Mouse (Mus musculus) kidney, embryonic 16.5 days (tissue): ENCODE results near the gene Clcn6. TPM values are rescaled to one million over a fixed set of nuclear protein-coding genes. Genes with fewer than 3 reads are reported as not detected.

Experiments
- ATAC-seq: fragments of 200-750 bp; cut with Nextera tagmentation; 2 replicates; pipeline ENCODE4 v1.8.0; 2017; ENCODE audit warnings: moderate TSS enrichment; ENCODE audit not compliant: low FRiP score, low TSS enrichment
- H3K27ac ChIP-seq: fragments of 300-500 bp; sonication (generic); 2 replicates; pipeline ENCODE4 v1.5.1; 2014; ENCODE audit warnings: low read length
- H3K27me3 ChIP-seq: fragments of 300-500 bp; sonication (generic); 2 replicates; pipeline ENCODE4 v1.6.1; 2014; ENCODE audit warnings: low read length, control low read depth, mixed read lengths; ENCODE audit not compliant: insufficient read depth
- H3K36me3 ChIP-seq: fragments of 300-500 bp; sonication (generic); 2 replicates; pipeline ENCODE4 v1.6.1; 2014; ENCODE audit warnings: low read length, control low read depth, mixed read lengths; ENCODE audit not compliant: insufficient read depth
- H3K4me1 ChIP-seq: fragments of 300-500 bp; sonication (generic); 2 replicates; pipeline ENCODE4 v1.6.1; 2014; ENCODE audit warnings: low read length, control low read depth, mixed read lengths; ENCODE audit not compliant: insufficient read depth
- H3K4me2 ChIP-seq: fragments of 300-500 bp; sonication (generic); replicated peaks from 2 replicates; pipeline ENCODE4 v1.6.1; 2014; ENCODE audit warnings: low read depth, low read length
- H3K4me3 ChIP-seq: fragments of 300-500 bp; sonication (generic); 2 replicates; pipeline ENCODE4 v1.5.1; 2014; ENCODE audit warnings: mild to moderate bottlenecking, low read length
- H3K9ac ChIP-seq: fragments of 300-500 bp; sonication (generic); replicated peaks from 2 replicates; pipeline ENCODE4 v1.6.1; 2014; ENCODE audit warnings: low read length
- H3K9me3 ChIP-seq: fragments of 300-500 bp; sonication (generic); 2 replicates; pipeline ENCODE4 v1.6.1; 2016; ENCODE audit warnings: low read length, control low read depth
- WGBS: fragments of 180-500 bp; shearing (Covaris S2); extraction: QIAGEN DNeasy Blood & Tissue Kit; methylation state at CpG from one replicate; pipeline ENCODE4 v1.1.7; 2014; 5-methylcytosine and 5-hydroxymethylcytosine counted together
- polyA plus RNA-seq: library from polyadenylated mRNA; unstranded; fragments of >200 nt; fragmentation: Nextera tagmentation; extraction: Ambion mirVana; gene quantifications from 2 replicates; pipeline ENCODE4 v1.2.1, GENCODE M21; 2015

Clcn6 gene
- polyA plus RNA-seq, 1 experiment from 2014 or later, result 6.4 TPM

GRCm38 (mm10) chr4:148041611-148042191 is 3.1 kb upstream of the Clcn6 start:
- peaks cover 13% of the 10 kb centered on the region for H3K36me3 ChIP-seq
- 1% methylated on average over 16 of the region's 16 CpGs for WGBS
- peaks cover 43% of the 10 kb centered on the region for H3K4me1 ChIP-seq
- H3K4me2 ChIP-seq, result peak overlapping the region; percentile 88
- no peaks in the 10 kb centered on the region for H3K27me3 ChIP-seq
- H3K27ac ChIP-seq, result peak overlapping the region; percentile 93
- peak overlapping the region; percentile 54 for H3K4me3 ChIP-seq
- H3K9me3 ChIP-seq, result no peaks in the 10 kb centered on the region
- no peak for ATAC-seq
- peak overlapping the region; percentile 67 for H3K9ac ChIP-seq

DNA sequence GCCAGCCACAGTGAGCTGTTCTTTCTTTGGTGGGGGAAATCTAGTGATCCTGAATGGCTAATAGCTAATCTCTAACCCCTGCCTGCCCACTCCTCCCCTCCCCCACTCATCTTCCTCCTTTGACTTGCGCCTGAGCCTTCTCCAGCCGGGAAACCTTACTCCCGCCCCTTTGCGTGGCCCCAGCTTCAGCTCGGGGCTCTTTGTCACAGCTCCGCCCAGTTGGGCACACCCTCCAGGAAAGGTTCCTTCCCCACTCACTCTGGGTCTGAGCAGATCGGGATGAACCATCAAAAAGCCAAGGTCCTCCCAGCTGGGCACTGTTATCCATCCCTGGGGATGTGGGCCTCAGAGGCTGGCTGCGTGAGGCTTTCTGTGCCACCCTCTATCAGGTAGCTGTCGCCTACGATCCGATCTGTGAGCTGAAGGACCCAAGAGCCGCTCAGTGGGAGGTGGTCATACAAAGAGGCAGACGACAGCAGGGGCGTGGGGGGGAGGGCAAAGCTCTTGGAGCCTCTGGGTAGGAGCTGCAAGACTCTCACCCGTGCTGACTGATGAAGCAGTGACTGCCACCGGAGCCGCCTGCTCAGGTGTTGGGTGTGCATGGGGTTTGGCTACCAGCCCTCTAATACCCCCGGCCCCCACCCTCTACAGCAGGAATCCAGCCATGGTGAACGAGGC is 2.5 kb upstream of the Clcn6 start:
- peak overlapping the region; percentile 93 for H3K27ac ChIP-seq
- H3K4me2 ChIP-seq, result peak overlapping the region; percentile 88
- peak overlapping the region; percentile 67 for H3K9ac ChIP-seq
- WGBS, result 0% methylated on average over 19 of the region's 19 CpGs
- no peaks in the 10 kb centered on the region for H3K27me3 ChIP-seq
- H3K9me3 ChIP-seq, result no peaks in the 10 kb centered on the region
- H3K4me1 ChIP-seq, result peaks cover 39% of the 10 kb centered on the region
- peaks cover 19% of the 10 kb centered on the region for H3K36me3 ChIP-seq
- H3K4me3 ChIP-seq, result peak overlapping the region; percentile 54
- ATAC-seq, result peak; percentile 66

DNA sequence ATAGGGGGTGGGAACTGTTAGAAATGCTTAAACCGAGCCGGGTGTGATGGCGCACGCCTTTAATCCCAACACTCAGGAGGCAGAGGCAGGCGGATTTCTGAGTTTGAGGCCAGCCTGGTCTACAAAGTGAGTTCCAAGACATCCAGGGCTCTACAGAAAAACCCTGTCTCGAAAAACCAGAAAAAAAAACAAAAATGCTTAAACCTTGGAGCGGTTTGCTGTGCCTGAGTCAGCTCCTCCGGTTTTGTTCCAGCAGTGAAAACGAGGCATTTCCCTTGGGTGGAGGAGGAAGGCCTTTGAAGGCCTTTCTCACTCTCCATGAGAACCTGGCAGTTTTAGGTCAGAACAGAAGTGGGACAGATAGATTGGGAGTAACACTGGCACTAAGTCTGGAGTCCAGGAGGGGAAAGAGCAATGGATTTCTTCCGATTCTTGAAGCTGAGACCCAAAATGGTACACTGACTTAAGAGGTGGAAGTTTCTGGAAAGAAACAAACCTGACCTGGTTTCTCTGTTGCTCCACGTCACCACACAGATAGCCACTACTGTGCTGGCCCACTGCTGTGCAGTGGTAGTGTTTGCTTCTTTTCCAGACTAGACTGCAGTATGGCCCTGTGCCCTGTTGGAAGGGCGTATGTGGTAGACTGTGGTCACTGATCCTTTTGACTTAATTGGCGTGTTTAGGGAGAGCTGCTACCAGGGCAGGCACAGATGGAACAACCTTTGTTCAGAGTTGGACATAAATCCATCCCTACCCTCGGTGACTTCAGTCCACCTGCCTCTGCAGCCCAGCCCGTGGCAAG is 1.6 kb upstream of the Clcn6 start:
- peaks cover 39% of the 10 kb centered on the region for H3K4me1 ChIP-seq
- H3K27me3 ChIP-seq, result no peaks in the 10 kb centered on the region
- H3K27ac ChIP-seq, result peak overlapping the region; percentile 93
- peak overlapping the region; percentile 88 for H3K4me2 ChIP-seq
- no peak for ATAC-seq
- H3K36me3 ChIP-seq, result peaks cover 20% of the 10 kb centered on the region
- WGBS, result 60% methylated on average over 15 of the region's 15 CpGs
- peak overlapping the region; percentile 69 for H3K9ac ChIP-seq
- peak overlapping the region; percentile 72 for H3K4me3 ChIP-seq
- no peaks in the 10 kb centered on the region for H3K9me3 ChIP-seq

GRCm38 (mm10) chr4:148039254-148040028 is 820 bp upstream of the Clcn6 start:
- peaks cover 17% of the 10 kb centered on the region for H3K36me3 ChIP-seq
- peak overlapping the region; percentile 72 for H3K4me3 ChIP-seq
- peak overlapping the region; percentile 88 for H3K4me2 ChIP-seq
- peaks cover 39% of the 10 kb centered on the region for H3K4me1 ChIP-seq
- H3K9ac ChIP-seq, result peak overlapping the region; percentile 69
- WGBS, result 19% methylated on average over 19 of the region's 19 CpGs
- H3K9me3 ChIP-seq, result no peaks in the 10 kb centered on the region
- ATAC-seq, result no peak
- H3K27me3 ChIP-seq, result no peaks in the 10 kb centered on the region
- H3K27ac ChIP-seq, result peak overlapping the region; percentile 93

- no peaks in the 10 kb centered on the region for H3K9me3 ChIP-seq
- 0 out of 2 replicates have a peak, but pooled peaks cover 10% of the 10 kb centered on the region for H3K36me3 ChIP-seq
- peak overlapping the region; percentile 77 for H3K9ac ChIP-seq
- H3K4me3 ChIP-seq, result peak overlapping the region; percentile 72
- H3K27ac ChIP-seq, result peak overlapping the region; percentile 76
- H3K4me2 ChIP-seq, result peak overlapping the region; percentile 84
- H3K4me1 ChIP-seq, result peaks cover 39% of the 10 kb centered on the region
- 7% methylated on average over 26 of the region's 26 CpGs for WGBS
- no peaks in the 10 kb centered on the region for H3K27me3 ChIP-seq
- no peak for ATAC-seq
Measured at GRCm38 (mm10) chr4:148038079-148038599, 482 bp downstream of the Clcn6 start.

DNA sequence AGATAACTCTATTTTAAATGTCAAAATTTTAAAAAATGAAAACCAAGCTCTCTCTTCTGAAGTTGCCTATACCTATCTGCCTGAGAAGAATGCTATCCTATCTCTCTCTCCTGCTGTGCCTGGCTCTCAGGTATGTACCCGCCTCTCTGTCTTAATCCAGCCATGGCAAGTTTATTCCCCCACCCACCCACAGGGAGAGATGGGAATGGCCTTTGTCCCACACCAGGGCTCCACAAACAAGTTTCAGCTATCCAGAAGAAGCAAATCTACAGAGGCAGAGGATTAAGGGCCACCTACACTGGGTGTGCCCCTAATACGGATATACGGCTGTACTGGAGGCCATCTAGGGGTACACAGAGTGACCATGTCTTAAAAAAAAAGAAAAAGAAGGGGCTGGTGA is 3.2 kb downstream of the Clcn6 start:
- no peak overlapping the region for H3K4me3 ChIP-seq
- H3K27me3 ChIP-seq, result no peaks in the 10 kb centered on the region
- H3K4me1 ChIP-seq, result peaks cover 19% of the 10 kb centered on the region
- no peaks in the 10 kb centered on the region for H3K9me3 ChIP-seq
- H3K9ac ChIP-seq, result no peak overlapping the region
- WGBS, result 87% methylated on average over 3 of the region's 3 CpGs
- H3K27ac ChIP-seq, result no peak overlapping the region
- H3K4me2 ChIP-seq, result no peak overlapping the region
- ATAC-seq, result no peak
- 0 out of 2 replicates have a peak, but pooled peaks cover 12% of the 10 kb centered on the region for H3K36me3 ChIP-seq

- ATAC-seq, result no peak
- no peak overlapping the region for H3K4me2 ChIP-seq
- WGBS, result 80% methylated on average over 7 of the region's 7 CpGs
- H3K4me3 ChIP-seq, result no peak overlapping the region
- no peaks in the 10 kb centered on the region for H3K27me3 ChIP-seq
- H3K4me1 ChIP-seq, result peaks cover 6% of the 10 kb centered on the region
- no peak overlapping the region for H3K9ac ChIP-seq
- no peaks in the 10 kb centered on the region for H3K9me3 ChIP-seq
- no peak overlapping the region for H3K27ac ChIP-seq
- peaks cover 18% of the 10 kb centered on the region; the same call in 1 of the 2 replicates for H3K36me3 ChIP-seq
Measured at GRCm38 (mm10) chr4:148033858-148034410, 4.7 kb downstream of the Clcn6 start.

DNA sequence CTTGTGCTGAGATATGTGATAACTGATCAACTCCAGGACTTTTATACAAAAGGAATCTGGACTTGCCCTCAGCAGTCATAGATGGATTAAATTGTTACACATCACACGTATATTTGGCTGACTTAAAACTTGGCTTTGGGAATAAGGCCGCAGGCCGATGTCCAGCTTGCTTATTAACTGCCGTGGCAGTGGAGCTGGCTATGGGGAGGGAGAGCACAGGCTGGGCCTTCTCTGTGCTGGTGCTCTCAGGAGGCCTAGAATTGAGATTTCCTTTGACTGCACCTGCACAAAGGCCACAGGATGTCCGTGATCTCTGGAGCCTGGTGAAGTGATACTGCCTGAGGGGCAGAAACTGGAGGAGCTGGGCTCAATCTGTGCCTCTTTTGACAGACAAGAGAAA is 8.1 kb downstream of the Clcn6 start:
- Histone ChIP-seq H3K9me3 (no peaks in the 10 kb centered on the region), H3K36me3 (peaks cover 19% of the 10 kb centered on the region), H3K4me2 (no peak overlapping the region), H3K27ac (no peak overlapping the region), H3K4me1 (no peaks in the 10 kb centered on the region), H3K9ac (no peak overlapping the region), H3K4me3 (no peak overlapping the region), H3K27me3 (no peaks in the 10 kb centered on the region)
- peak; percentile 34; the same call in 1 of the 2 replicates for ATAC-seq
- 71% methylated on average over 5 of the region's 5 CpGs for WGBS

- 93% methylated on average over 7 of the region's 7 CpGs for WGBS
- Histone ChIP-seq H3K27ac (no peak overlapping the region), H3K9me3 (no peaks in the 10 kb centered on the region), H3K4me1 (no peaks in the 10 kb centered on the region), H3K9ac (no peak overlapping the region), H3K4me3 (no peak overlapping the region), H3K27me3 (no peaks in the 10 kb centered on the region), H3K36me3 (peaks cover 30% of the 10 kb centered on the region), H3K4me2 (no peak overlapping the region)
- ATAC-seq, result no peak
Measured at GRCm38 (mm10) chr4:148029297-148029696, 9.3 kb downstream of the Clcn6 start.
